Mouse (Mus musculus) midbrain, embryonic 13.5 days (tissue): ENCODE measurements around the gene 4933406M09Rik. TPM values are rescaled to one million over a fixed set of nuclear protein-coding genes. Genes with fewer than 3 reads are reported as not detected.
A peak's percentile ranks its signal among the peaks of the same experiment; 100 is the strongest.

Experiments
- ATAC-seq: fragments of 200-750 bp; cut with Nextera tagmentation; 2 replicates; pipeline ENCODE4 v1.8.0; 2017; ENCODE audit warnings: mild to moderate bottlenecking, moderate TSS enrichment, moderate library complexity
- H3K27ac ChIP-seq: fragments of 300-500 bp; sonication (generic); 2 replicates; pipeline ENCODE4 v1.5.1; 2015; ENCODE audit warnings: inconsistent platforms, mild to moderate bottlenecking, moderate library complexity
- H3K27me3 ChIP-seq: fragments of 300-500 bp; sonication (generic); 2 replicates; pipeline ENCODE4 v1.6.1; 2015; ENCODE audit warnings: mild to moderate bottlenecking, inconsistent platforms
- H3K36me3 ChIP-seq: fragments of 300-500 bp; sonication (generic); 2 replicates; pipeline ENCODE4 v1.6.1; 2015; ENCODE audit warnings: mild to moderate bottlenecking, inconsistent platforms
- H3K4me1 ChIP-seq: fragments of 300-500 bp; sonication (generic); replicated peaks from 2 replicates; pipeline ENCODE4 v1.6.1; 2015; ENCODE audit warnings: inconsistent platforms
- H3K4me2 ChIP-seq: fragments of 300-500 bp; sonication (generic); replicated peaks from 2 replicates; pipeline ENCODE4 v1.6.1; 2015; ENCODE audit warnings: moderate library complexity, mild to moderate bottlenecking, inconsistent platforms
- H3K4me3 ChIP-seq: fragments of 300-500 bp; sonication (generic); replicated peaks from 2 replicates; pipeline ENCODE4 v1.5.1; 2015; ENCODE audit warnings: mild to moderate bottlenecking, inconsistent platforms
- H3K9ac ChIP-seq: fragments of 300-500 bp; sonication (generic); replicated peaks from 2 replicates; pipeline ENCODE4 v1.6.1; 2015; ENCODE audit warnings: mild to moderate bottlenecking, inconsistent platforms
- H3K9me3 ChIP-seq: fragments of 300-500 bp; sonication (generic); 2 replicates; pipeline ENCODE4 v1.6.1; 2016; ENCODE audit warnings: mild to moderate bottlenecking, inconsistent platforms
- WGBS: fragments of 180-500 bp; shearing (Covaris S2); methylation state at CpG from one replicate; pipeline ENCODE4 v1.1.7; 2015; 5-methylcytosine and 5-hydroxymethylcytosine counted together
- polyA plus RNA-seq: library from polyadenylated mRNA; unstranded; fragments of >200 nt; fragmentation: Nextera tagmentation; extraction: Ambion mirVana; gene quantifications from 2 replicates; pipeline ENCODE4 v1.2.1, GENCODE M21; 2015

The 4933406M09Rik gene
- polyA plus RNA-seq, 1 experiment from 2014 or later: not detected

DNA sequence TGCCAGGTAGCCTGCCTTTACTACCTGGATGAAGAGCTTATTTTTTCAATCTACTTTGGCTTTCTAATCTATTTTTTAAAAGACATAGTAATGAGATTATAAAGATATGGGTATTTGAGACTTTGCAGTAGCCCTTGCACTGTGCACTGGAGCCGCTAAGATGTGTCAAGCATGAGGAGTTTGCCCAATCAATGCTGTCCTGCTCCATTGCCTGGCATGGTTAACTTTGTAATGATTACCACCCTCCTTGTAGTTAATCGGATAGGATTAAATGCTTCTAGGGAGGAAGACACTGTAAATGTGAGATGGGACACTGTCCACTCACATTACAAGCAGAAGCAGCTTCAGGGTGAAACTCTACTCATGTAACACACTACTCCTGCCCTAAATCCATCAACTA lies 32.4 kb upstream of the 4933406M09Rik start:
- Histone ChIP-seq H3K9me3 (no peaks in the 10 kb centered on the region), H3K36me3 (peaks cover 84% of the 10 kb centered on the region), H3K4me1 (peaks cover 1% of the 10 kb centered on the region; the same call in 1 of the 2 replicates), H3K9ac (no peak overlapping the region), H3K4me2 (no peak overlapping the region), H3K4me3 (no peak overlapping the region), H3K27me3 (no peaks in the 10 kb centered on the region), H3K27ac (no peak overlapping the region)
- ATAC-seq: no peak
- 94% methylated on average over 2 of the region's 2 CpGs for WGBS

GRCm38 (mm10) chr1:134357461-134357860 lies 28.3 kb upstream of the 4933406M09Rik start:
- no peak overlapping the region for H3K27ac ChIP-seq
- no peak overlapping the region for H3K4me2 ChIP-seq
- peaks cover 62% of the 10 kb centered on the region for H3K36me3 ChIP-seq
- H3K27me3 ChIP-seq: no peaks in the 10 kb centered on the region
- H3K4me1 ChIP-seq: peaks cover 26% of the 10 kb centered on the region
- no peak overlapping the region for H3K4me3 ChIP-seq
- no peaks in the 10 kb centered on the region for H3K9me3 ChIP-seq
- 94% methylated on average over 4 of the region's 4 CpGs for WGBS
- ATAC-seq: no peak
- H3K9ac ChIP-seq: no peak overlapping the region

- Histone ChIP-seq H3K4me2 (peak overlapping the region; percentile 92), H3K9me3 (no peaks in the 10 kb centered on the region), H3K4me1 (peaks cover 27% of the 10 kb centered on the region), H3K4me3 (peak overlapping the region; percentile 86), H3K27ac (no peak overlapping the region), H3K27me3 (no peaks in the 10 kb centered on the region; the same call in 1 of the 2 replicates), H3K9ac (peak overlapping the region; percentile 95), H3K36me3 (peaks cover 31% of the 10 kb centered on the region)
- no peak for ATAC-seq
- 88% methylated on average over 7 of the region's 7 CpGs for WGBS
Observed at GRCm38 (mm10) chr1:134360656-134361055, 25.1 kb upstream of the 4933406M09Rik start.

GRCm38 (mm10) chr1:134361195-134361856 lies 24.4 kb upstream of the 4933406M09Rik start:
- ATAC-seq: peak; percentile 90
- WGBS: 2% methylated on average over 36 of the region's 44 CpGs
- Histone ChIP-seq H3K36me3 (peaks cover 24% of the 10 kb centered on the region), H3K9me3 (no peaks in the 10 kb centered on the region), H3K4me2 (peak overlapping the region; percentile 92), H3K27me3 (no peaks in the 10 kb centered on the region; the same call in 1 of the 2 replicates), H3K27ac (peak overlapping the region; percentile 83), H3K4me1 (peaks cover 27% of the 10 kb centered on the region), H3K9ac (peak overlapping the region; percentile 95), H3K4me3 (peak overlapping the region; percentile 86)

GRCm38 (mm10) chr1:134361857-134362212 lies 23.9 kb upstream of the 4933406M09Rik start, which contains the start of gene Tmem183a:
TSS of gene Tmem183a (minus strand) at chr1:134361979.
- Histone ChIP-seq H3K9me3 (no peaks in the 10 kb centered on the region), H3K4me1 (peaks cover 27% of the 10 kb centered on the region), H3K4me2 (peak within 1 kb of the TSS; percentile 92), H3K4me3 (peak within 1 kb of the TSS; percentile 86), H3K9ac (peak within 1 kb of the TSS; percentile 95), H3K27ac (peak within 1 kb of the TSS; percentile 83), H3K36me3 (peaks cover 23% of the 10 kb centered on the region), H3K27me3 (no peaks in the 10 kb centered on the region; the same call in 1 of the 2 replicates)
- ATAC-seq: peak; percentile 99
- WGBS: 0% methylated on average over 38 of the region's 38 CpGs

GRCm38 (mm10) chr1:134363194-134363593 lies 22.5 kb upstream of the 4933406M09Rik start:
- H3K27me3 ChIP-seq: no peaks in the 10 kb centered on the region; the same call in 1 of the 2 replicates
- H3K27ac ChIP-seq: no peak overlapping the region
- H3K9me3 ChIP-seq: no peaks in the 10 kb centered on the region
- WGBS: 82% methylated on average over 4 of the region's 4 CpGs
- H3K9ac ChIP-seq: no peak overlapping the region
- no peak overlapping the region for H3K4me3 ChIP-seq
- H3K36me3 ChIP-seq: peaks cover 14% of the 10 kb centered on the region
- no peak for ATAC-seq
- H3K4me1 ChIP-seq: peaks cover 27% of the 10 kb centered on the region
- no peak overlapping the region for H3K4me2 ChIP-seq

DNA sequence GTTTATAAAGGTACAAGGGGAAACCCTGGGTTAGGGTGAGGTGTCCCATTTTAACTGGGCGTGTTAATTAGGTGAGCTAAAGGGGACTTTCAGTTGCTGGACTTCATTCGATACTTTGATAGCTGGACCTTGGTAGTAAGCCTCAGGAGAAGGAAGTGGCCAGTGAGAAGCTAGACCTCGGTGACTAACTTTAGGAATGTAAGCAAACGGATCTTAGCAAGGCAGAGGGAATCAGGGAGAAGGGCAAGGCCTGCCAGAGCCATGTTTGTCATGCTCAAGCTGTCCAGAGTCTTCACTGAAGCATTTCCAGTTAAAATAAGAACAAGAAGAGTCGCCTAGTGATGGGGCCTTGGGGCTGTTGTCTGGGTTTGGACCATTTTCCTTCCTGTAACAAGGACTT lies 20.2 kb upstream of the 4933406M09Rik start:
- Histone ChIP-seq H3K27me3 (no peaks in the 10 kb centered on the region; the same call in 1 of the 2 replicates), H3K36me3 (no peaks in the 10 kb centered on the region), H3K9me3 (0 out of 2 replicates have a peak, but pooled peaks cover 7% of the 10 kb centered on the region), H3K27ac (no peak overlapping the region), H3K9ac (no peak overlapping the region), H3K4me3 (no peak overlapping the region), H3K4me1 (peaks cover 11% of the 10 kb centered on the region), H3K4me2 (no peak overlapping the region)
- no peak for ATAC-seq
- WGBS: 70% methylated on average over 5 of the region's 5 CpGs

GRCm38 (mm10) chr1:134368777-134369337 lies 16.9 kb upstream of the 4933406M09Rik start:
- no peak for ATAC-seq
- Histone ChIP-seq H3K9ac (no peak overlapping the region), H3K4me2 (no peak overlapping the region), H3K4me1 (no peaks in the 10 kb centered on the region), H3K4me3 (no peak overlapping the region), H3K27me3 (no peaks in the 10 kb centered on the region; the same call in 1 of the 2 replicates), H3K27ac (no peak overlapping the region), H3K9me3 (peaks cover 11% of the 10 kb centered on the region; the same call in 1 of the 2 replicates), H3K36me3 (no peaks in the 10 kb centered on the region)
- WGBS: 54% methylated on average over 9 of the region's 9 CpGs

DNA sequence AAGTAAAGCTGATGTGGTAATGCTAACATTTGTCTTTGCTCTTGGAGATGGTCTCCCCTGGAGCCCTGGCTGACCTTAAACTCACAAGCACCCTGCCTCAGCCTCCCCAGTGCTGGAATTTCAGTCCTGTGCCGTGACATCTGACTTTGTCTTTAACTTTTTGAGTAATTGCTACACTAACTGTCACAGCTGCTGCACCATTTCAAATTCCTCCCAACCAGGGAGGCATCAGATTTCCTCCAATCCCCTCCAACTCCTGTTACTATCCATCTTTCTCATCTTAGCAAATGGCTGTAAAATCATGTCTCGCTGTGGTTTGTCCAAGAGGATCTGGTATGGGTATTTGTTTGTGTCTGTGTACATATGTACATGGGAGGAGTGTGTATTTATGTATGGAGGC lies 11.6 kb upstream of the 4933406M09Rik start:
- Histone ChIP-seq H3K27ac (no peak overlapping the region), H3K4me2 (no peak overlapping the region), H3K4me1 (no peaks in the 10 kb centered on the region), H3K9me3 (peaks cover 11% of the 10 kb centered on the region; the same call in 1 of the 2 replicates), H3K9ac (no peak overlapping the region), H3K36me3 (no peaks in the 10 kb centered on the region), H3K27me3 (no peaks in the 10 kb centered on the region), H3K4me3 (no peak overlapping the region)
- 76% methylated on average over 2 of the region's 2 CpGs for WGBS
- ATAC-seq: no peak

GRCm38 (mm10) chr1:134381051-134381450 lies 4.7 kb upstream of the 4933406M09Rik start:
- Histone ChIP-seq H3K27me3 (0 out of 2 replicates have a peak, but pooled peaks cover 5% of the 10 kb centered on the region), H3K9ac (no peak overlapping the region), H3K4me2 (no peak overlapping the region), H3K27ac (no peak overlapping the region), H3K4me1 (peaks cover 10% of the 10 kb centered on the region; the same call in 1 of the 2 replicates), H3K36me3 (no peaks in the 10 kb centered on the region), H3K9me3 (no peaks in the 10 kb centered on the region), H3K4me3 (no peak overlapping the region)
- no peak for ATAC-seq
- 89% methylated on average over 2 of the region's 2 CpGs for WGBS

DNA sequence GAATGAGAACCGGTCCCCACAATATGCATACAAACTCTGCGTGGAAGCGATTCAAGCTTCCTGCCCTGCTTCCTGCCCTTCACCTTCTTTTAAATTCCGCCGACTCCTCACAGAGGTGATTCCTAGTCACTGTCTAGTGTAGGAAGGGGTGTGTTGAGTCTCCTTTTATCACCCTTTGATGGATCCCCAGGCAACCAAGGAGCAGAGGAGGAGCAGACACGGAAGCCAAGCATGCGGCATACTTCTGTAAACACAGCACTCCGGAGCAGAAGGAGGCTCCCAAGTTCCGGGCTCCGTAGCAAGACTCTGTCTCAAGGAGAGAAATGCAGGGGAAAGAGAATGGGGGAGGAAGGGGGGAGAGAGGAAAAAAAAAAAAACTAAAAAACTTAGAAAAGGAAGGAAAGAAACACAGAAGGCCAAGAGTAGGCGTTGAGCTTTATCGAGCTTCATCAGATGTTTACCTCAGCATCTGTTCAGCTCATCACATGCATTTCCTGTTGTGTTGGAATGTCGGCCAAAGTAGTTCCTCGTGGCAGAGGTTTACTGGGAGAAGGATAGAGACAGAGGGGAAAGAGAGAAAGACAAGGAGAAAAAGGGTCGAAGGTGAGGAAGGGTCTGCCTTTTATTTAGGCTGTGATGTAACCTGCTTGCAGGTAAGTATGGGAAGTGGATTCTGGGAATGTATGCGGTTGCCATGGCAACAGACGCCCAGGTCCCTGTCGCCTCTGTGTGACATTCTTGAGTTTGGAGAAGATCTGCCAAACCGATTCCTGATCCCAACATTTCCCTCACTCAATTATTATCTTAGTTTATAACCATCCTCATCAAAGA lies 3.7 kb upstream of the 4933406M09Rik start:
- no peak for ATAC-seq
- no peak overlapping the region for H3K9ac ChIP-seq
- H3K4me1 ChIP-seq: peaks cover 10% of the 10 kb centered on the region; the same call in 1 of the 2 replicates
- H3K36me3 ChIP-seq: no peaks in the 10 kb centered on the region
- H3K27ac ChIP-seq: no peak overlapping the region
- 16% methylated on average over 19 of the region's 19 CpGs for WGBS
- H3K27me3 ChIP-seq: 0 out of 2 replicates have a peak, but pooled peaks cover 5% of the 10 kb centered on the region
- H3K9me3 ChIP-seq: no peaks in the 10 kb centered on the region
- peak overlapping the region; percentile 47 for H3K4me2 ChIP-seq
- H3K4me3 ChIP-seq: peak overlapping the region; percentile 11
